In genomic region chr1:64037800-64038199, GRCm38 (mm10) we compare ENCODE assay signal across 23 mouse cellular contexts.
DNase-seq lines count a peak whose midpoint lies in the region; ATAC-seq and TF ChIP-seq lines count a peak whose summit lies in the region.
"Had no signal": no experiment of that assay in that cellular context is flagged by ENCODE, and none has a peak within 500 bp of the region (broad histone marks: within the 10 kb centered on the region; RNA-seq: fewer than 3 reads in every experiment).

No protein-coding gene starts in this region.

- peak overlapping the region; percentile 66 for H3K27ac ChIP-seq in hindbrain, embryonic 10.5 days
- H3K27ac ChIP-seq in hindbrain, embryonic 16.5 days (ENCODE audit: low read depth, low read length), result no peak overlapping the region
- peak overlapping the region; percentile 54; the same call in 1 of the 2 replicates for H3K27ac ChIP-seq in left cerebral cortex, adult 2 months
- H3K27ac ChIP-seq: embryonic facial prominence, embryonic 10.5 days; heart, adult 2 months; heart, embryonic 15.5 days had no signal

- DNase-seq in hindbrain, embryonic 10.5 days (ENCODE audit: low spot score), result no peak
- no peak for DNase-seq in left cerebral cortex, adult 2 months (ENCODE audit: extremely low spot score in 1 of 2, low spot score in 2 of 2)
- no peak for DNase-seq in left cerebral cortex, adult 8-10 months (ENCODE audit: low spot score in 2 of 2)
- peak; percentile 42 for DNase-seq in right cerebral cortex, adult 18-20 months
- no peak for DNase-seq in right cerebral cortex, postnatal 25 days
- no peak for DNase-seq in kidney, adult 8-10 months
- DNase-seq: adrenal gland, postnatal 14 days; cerebellum, adult 18-20 months; cerebellum, adult 9-11 months; cerebellum, postnatal 36 days; forebrain, postnatal 0 days; gastrocnemius, postnatal 10 days; heart, adult 2 months; heart, postnatal 14 days had no signal

- no peak overlapping the region for H3K4me3 ChIP-seq in hindbrain, embryonic 10.5 days
- no peak overlapping the region for H3K4me3 ChIP-seq in hindbrain, embryonic 16.5 days (ENCODE audit: low read length)
- H3K4me3 ChIP-seq in left cerebral cortex, adult 2 months, result no peak overlapping the region
- H3K4me3 ChIP-seq: embryonic facial prominence, embryonic 10.5 days; forebrain, embryonic 13.5 days; heart, adult 2 months; heart, embryonic 15.5 days had no signal

- TF ChIP-seq CTCF in left cerebral cortex, adult 2 months (IDR thresholded peaks at IDR 0.05), result no peak

- 79% methylated on average over 6 of the region's 6 CpGs for WGBS in hindbrain, embryonic 10.5 days
- WGBS in hindbrain, embryonic 16.5 days, result 51% methylated on average over 6 of the region's 6 CpGs

- H3K27me3 ChIP-seq in hindbrain, embryonic 10.5 days (ENCODE audit: insufficient read depth, poor library complexity, severe bottlenecking), result no peaks in the 10 kb centered on the region
- no peaks in the 10 kb centered on the region for H3K27me3 ChIP-seq in hindbrain, embryonic 16.5 days (replicated peaks; ENCODE audit: control insufficient read depth, insufficient read depth, low read length)
- H3K27me3 ChIP-seq: CH12.LX; forebrain, embryonic 13.5 days; heart, embryonic 15.5 days; Patski had no signal

- ATAC-seq in hindbrain, embryonic 16.5 days, result no peak
- ATAC-seq: activated CD4-positive, CD25-positive, alpha-beta regulatory T cell, adult 4 months; forebrain, embryonic 13.5 days; forebrain, postnatal 0 days; inflammation-experienced regulatory T-cells, adult 6 months had no signal

- intact Hi-C loops in left cerebral cortex, adult 2 months (cut with DNase I), result loop anchor here (2.0 to 10.0 kb wide), 5 partner anchors 70 to 410 kb away; partner anchors contain the start of gene 4933402D24Rik

- no peak overlapping the region for H3K4me2 ChIP-seq in hindbrain, embryonic 16.5 days (ENCODE audit: low read length)
- H3K4me2 ChIP-seq: forebrain, embryonic 13.5 days; heart, embryonic 11.5 days; heart, embryonic 15.5 days had no signal

- peaks cover 25% of the 10 kb centered on the region for H3K36me3 ChIP-seq in hindbrain, embryonic 10.5 days
- H3K36me3 ChIP-seq in hindbrain, embryonic 16.5 days (ENCODE audit: control insufficient read depth, insufficient read depth, low read length), result peaks cover 23% of the 10 kb centered on the region

- H3K9ac ChIP-seq in hindbrain, embryonic 16.5 days (ENCODE audit: low read depth, low read length), result no peak overlapping the region
- H3K9ac ChIP-seq: forebrain, embryonic 13.5 days; forebrain, postnatal 0 days; heart, embryonic 15.5 days had no signal

- peaks cover 49% of the 10 kb centered on the region for H3K4me1 ChIP-seq in hindbrain, embryonic 10.5 days (replicated peaks)
- H3K4me1 ChIP-seq in hindbrain, embryonic 16.5 days (ENCODE audit: control insufficient read depth, insufficient read depth, low read depth, low read length), result peaks cover 14% of the 10 kb centered on the region

- no peaks in the 10 kb centered on the region for H3K9me3 ChIP-seq in hindbrain, embryonic 10.5 days
- H3K9me3 ChIP-seq in hindbrain, embryonic 16.5 days (ENCODE audit: control insufficient read depth, low read length), result no peaks in the 10 kb centered on the region
- H3K9me3 ChIP-seq: embryonic facial prominence, embryonic 10.5 days; forebrain, embryonic 13.5 days; heart, embryonic 15.5 days had no signal
